Mouse (Mus musculus) heart, postnatal 0 days (tissue): ENCODE data around the gene Heg1.

Experiments
- CTCF ChIP-seq: IDR thresholded peaks from 2 replicates; pipeline ENCODE4 v1.5.1; 2016; ENCODE audit warnings: antibody characterized with exemption, control low read depth, low read depth
- EP300 ChIP-seq: IDR thresholded peaks from 2 replicates; pipeline ENCODE4 v1.6.1; 2016; ENCODE audit warnings: antibody characterized with exemption, low read depth

GRCm38 (mm10) chr16:33659521-33659920 is 24.6 kb upstream of the Heg1 start:
- TF ChIP-seq CTCF (no peak), EP300 (no peak)
